Mouse (Mus musculus): ENCODE results near the gene Ylpm1.

GRCm38 (mm10) chr12:85006206-85006605, 10.1 kb downstream of the Ylpm1 start:
- TF ChIP-seq CTCF (conservative IDR thresholded peaks at IDR 0.05; ENCODE audit: low read length) (no peak), NANOG (IDR thresholded peaks at IDR 0.05; ENCODE audit: borderline replicate concordance, low read length) (no peak), POU5F1 (IDR thresholded peaks at IDR 0.05; ENCODE audit: borderline replicate concordance, low read length) (no peak)

Measured in E14TG2a.4 (cell line).